Mouse (Mus musculus) megakaryocyte, adult 5-6 weeks (primary cell): Measurements from ENCODE around the gene Rhoh. TPM values are rescaled to one million over a fixed set of nuclear protein-coding genes. Genes with fewer than 3 reads are reported as not detected.

ENCODE experiments used
- ATAC-seq: 2 replicates; pipeline ENCODE4 v1.8.0; 2016; ENCODE audit warnings: mild to moderate bottlenecking, inconsistent platforms; ENCODE audit not compliant: poor library complexity, severe bottlenecking
- total RNA-seq, 2 experiments: library from RNA; stranded (forward) in 1 of 2; stranded (reverse) in 1 of 2; fragments of 153-499, 151-499 nt in 1 of 2; fragments of 221-1000, 200-1000 nt in 1 of 2; gene quantifications; 2 replicates each; pipeline versions ENCODE4 v1.2.3 to v1.2.4; 2015 to 2017

Gene Rhoh
- total RNA-seq, 2 experiments from 2014 or later: 6.4 to 10.5 TPM

- ATAC-seq: no peak
Measured at GRCm38 (mm10) chr5:65920701-65921426, 59.9 kb downstream of the Rhoh start.

- ATAC-seq: no peak
Measured at GRCm38 (mm10) chr5:65921477-65922138, 60.6 kb downstream of the Rhoh start.

GRCm38 (mm10) chr5:65926666-65927065 is 65.7 kb downstream of the Rhoh start:
- ATAC-seq: no peak

- peak; percentile 66 for ATAC-seq
Measured at GRCm38 (mm10) chr5:65929162-65929561, 68.1 kb downstream of the Rhoh start.

- ATAC-seq: no peak
Measured at GRCm38 (mm10) chr5:65930171-65930570, 69.2 kb downstream of the Rhoh start.

GRCm38 (mm10) chr5:65933258-65933657 is 72.2 kb downstream of the Rhoh start:
- no peak for ATAC-seq

GRCm38 (mm10) chr5:65933764-65934163 is 72.8 kb downstream of the Rhoh start:
- peak; percentile 23; the same call in 1 of the 2 replicates for ATAC-seq

GRCm38 (mm10) chr5:65934783-65935182 is 73.8 kb downstream of the Rhoh start, which contains the start of gene Chrna9:
Gene Chrna9, plus strand, starts transcription at chr5:65934921.
- ATAC-seq: no peak

GRCm38 (mm10) chr5:65937011-65937726 is 76.2 kb downstream of the Rhoh start:
- ATAC-seq: no peak

- peak; percentile 95 for ATAC-seq
Measured at GRCm38 (mm10) chr5:65937998-65938715, 77.1 kb downstream of the Rhoh start.

GRCm38 (mm10) chr5:65941145-65941544 is 80.1 kb downstream of the Rhoh start:
- ATAC-seq: no peak

Other genes starting within 250 kb of the Rhoh start
- 159 and 200 TPM in 2 replicates for gene Pds5a, start 162.9 kb upstream of the Rhoh start, total RNA-seq (2015)
- 162 and 176 TPM in 2 replicates for gene Pds5a, start 162.9 kb upstream of the Rhoh start, total RNA-seq (2017)
- 30.8 and 31.5 TPM in 2 replicates for gene N4bp2, start 97.7 kb upstream of the Rhoh start, total RNA-seq (2015)
- 25.7 and 28.8 TPM in 2 replicates for gene N4bp2, start 97.7 kb upstream of the Rhoh start, total RNA-seq (2017)
- gene Chrna9, start 73.7 kb downstream of the Rhoh start, total RNA-seq (2015): not detected in 2 replicates
- gene Chrna9, start 73.7 kb downstream of the Rhoh start, total RNA-seq (2017): not detected in 2 replicates
- 0.40 TPM in 1 of 2 replicates, not detected in the other for gene 9130230L23Rik, start 143.1 kb downstream of the Rhoh start, total RNA-seq (2015)
- gene 9130230L23Rik, start 143.1 kb downstream of the Rhoh start, total RNA-seq (2017): 0.22 and 2.0 TPM in 2 replicates